Mouse (Mus musculus) layer of hippocampus, adult 18-20 months (tissue): ENCODE data around the gene Serpinb1c. TPM values are rescaled to one million over a fixed set of nuclear protein-coding genes. Genes with fewer than 3 reads are reported as not detected.

Experiments
- total RNA-seq, 2 experiments: library from RNA; stranded (reverse); gene quantifications; 2 replicates each; pipeline ENCODE4 v1.2.3; 2021

The Serpinb1c gene
- total RNA-seq, 2 experiments from 2014 or later: not detected

Other genes with a start within 250 kb of the Serpinb1c start
- gene Mylk4, start 114.3 kb downstream of the Serpinb1c start, total RNA-seq: under 1 TPM in 1 of 2 experiments, not detected in 1; 0.17 TPM
- gene Wrnip1, start 96.2 kb downstream of the Serpinb1c start, total RNA-seq: 10 to 100 TPM; 58.0 to 64.3 TPM
- gene D930007J09Rik, start 95.4 kb downstream of the Serpinb1c start, total RNA-seq: 1 to 10 TPM in 1 of 2 experiments, not detected in 1; 1.7 TPM
- 1 to 10 TPM; 6.6 to 7.0 TPM for gene Serpinb1a, start 47.0 kb downstream of the Serpinb1c start, total RNA-seq
- gene Serpinb6b, start 67.0 kb upstream of the Serpinb1c start, total RNA-seq: 1 to 10 TPM in 1 of 2 experiments, under 1 TPM in 1; 0.63 to 1.0 TPM
- gene Serpinb9, start 105.0 kb upstream of the Serpinb1c start, total RNA-seq: 1 to 10 TPM; 5.7 to 6.1 TPM
- not detected for gene Serpinb9b, start 129.2 kb upstream of the Serpinb1c start, total RNA-seq
- 1 to 10 TPM in 1 of 2 experiments, under 1 TPM in 1; 0.81 to 1.3 TPM for gene Serpinb1b, start 180.4 kb upstream of the Serpinb1c start, total RNA-seq